Mouse (Mus musculus) brain, embryonic 14.5 days (tissue): ENCODE results near the gene Hoxa5. TPM values are rescaled to one million over a fixed set of nuclear protein-coding genes. Genes with fewer than 3 reads are reported as not detected.

Source experiments
- DNase-seq: peaks from one replicate; pipeline ENCODE4 v3.0.0-alpha.2; 2011; ENCODE audit warnings: low read depth
- CTCF ChIP-seq: fragments of 200-500 bp; IDR thresholded peaks from 2 replicates; pipeline ENCODE4 v1.5.1; 2012; ENCODE audit warnings: inconsistent platforms, mild to moderate bottlenecking, moderate library complexity, borderline replicate concordance; ENCODE audit not compliant: insufficient read depth, insufficient read length; ENCODE audit errors: extremely low read depth
- POLR2A ChIP-seq: fragments of 200-500 bp; IDR thresholded peaks from 2 replicates; pipeline ENCODE4 v1.6.1; 2012; ENCODE audit warnings: mild to moderate bottlenecking, inconsistent platforms, borderline replicate concordance; ENCODE audit not compliant: poor library complexity, insufficient read depth, insufficient read length, severe bottlenecking; ENCODE audit errors: extremely low read depth
- polyA plus RNA-seq: library from polyadenylated mRNA; depleted of rRNA; stranded (reverse); fragments of >200 nt; gene quantifications from 2 replicates; pipeline ENCODE4 v1.2.3, GENCODE M21; 2012

The Hoxa5 gene
- polyA plus RNA-seq, 1 experiment: 47.1 TPM

- TF ChIP-seq CTCF (no peak), POLR2A (no peak)
- no peak for DNase-seq
Measured at GRCm38 (mm10) chr6:52182030-52182429, 22.4 kb downstream of the Hoxa5 start.

GRCm38 (mm10) chr6:52180726-52181125 is 23.7 kb downstream of the Hoxa5 start:
- no peak for TF ChIP-seq CTCF
- TF ChIP-seq POLR2A: no peak
- DNase-seq: no peak

GRCm38 (mm10) chr6:52180213-52180710 is 24.1 kb downstream of the Hoxa5 start:
- no peak for DNase-seq
- TF ChIP-seq POLR2A: no peak
- no peak for TF ChIP-seq CTCF

- no peak for TF ChIP-seq CTCF
- no peak for TF ChIP-seq POLR2A
- no peak for DNase-seq
Measured at GRCm38 (mm10) chr6:52179690-52180089, 24.7 kb downstream of the Hoxa5 start.

GRCm38 (mm10) chr6:52178918-52179665 is 25.3 kb downstream of the Hoxa5 start:
- no peak for DNase-seq
- TF ChIP-seq POLR2A (no peak), CTCF (no peak)

GRCm38 (mm10) chr6:52177806-52178205 is 26.6 kb downstream of the Hoxa5 start:
- no peak for DNase-seq
- no peak for TF ChIP-seq CTCF

- no peak for DNase-seq
- no peak for TF ChIP-seq POLR2A
Measured at GRCm38 (mm10) chr6:52177061-52177735, 27.2 kb downstream of the Hoxa5 start, which contains the start of gene 5730596B20Rik. TSS of gene 5730596B20Rik (plus strand) at chr6:52177498.

GRCm38 (mm10) chr6:52176391-52176790 is 28.0 kb downstream of the Hoxa5 start:
- DNase-seq: no peak
- no peak for TF ChIP-seq POLR2A
- no peak for TF ChIP-seq CTCF

GRCm38 (mm10) chr6:52175864-52176263 is 28.5 kb downstream of the Hoxa5 start:
- TF ChIP-seq POLR2A (no peak), CTCF (no peak)
- no peak for DNase-seq

- no peak for TF ChIP-seq POLR2A
- TF ChIP-seq CTCF: no peak
- no peak for DNase-seq
Measured at GRCm38 (mm10) chr6:52174968-52175751, 29.2 kb downstream of the Hoxa5 start.

GRCm38 (mm10) chr6:52173648-52174047 is 30.7 kb downstream of the Hoxa5 start:
- DNase-seq: no peak
- TF ChIP-seq POLR2A: no peak
- no peak for TF ChIP-seq CTCF
